Mouse (Mus musculus) cortical plate, adult 2 months (tissue): ENCODE data around the gene Nhlh2.

Source experiments
- CTCF ChIP-seq: fragments of 200-500 bp; IDR thresholded peaks from 2 replicates; pipeline ENCODE4 v1.5.1; 2011; ENCODE audit warnings: mild to moderate bottlenecking, control low read depth, low read length; ENCODE audit not compliant: insufficient read depth; ENCODE audit errors: extremely low read depth
- POLR2A ChIP-seq: fragments of 200-500 bp; IDR thresholded peaks from 2 replicates; pipeline ENCODE4 v1.6.1; 2011; ENCODE audit warnings: mild to moderate bottlenecking, low read length, control low read depth; ENCODE audit not compliant: insufficient read depth; ENCODE audit errors: extremely low read depth

DNA sequence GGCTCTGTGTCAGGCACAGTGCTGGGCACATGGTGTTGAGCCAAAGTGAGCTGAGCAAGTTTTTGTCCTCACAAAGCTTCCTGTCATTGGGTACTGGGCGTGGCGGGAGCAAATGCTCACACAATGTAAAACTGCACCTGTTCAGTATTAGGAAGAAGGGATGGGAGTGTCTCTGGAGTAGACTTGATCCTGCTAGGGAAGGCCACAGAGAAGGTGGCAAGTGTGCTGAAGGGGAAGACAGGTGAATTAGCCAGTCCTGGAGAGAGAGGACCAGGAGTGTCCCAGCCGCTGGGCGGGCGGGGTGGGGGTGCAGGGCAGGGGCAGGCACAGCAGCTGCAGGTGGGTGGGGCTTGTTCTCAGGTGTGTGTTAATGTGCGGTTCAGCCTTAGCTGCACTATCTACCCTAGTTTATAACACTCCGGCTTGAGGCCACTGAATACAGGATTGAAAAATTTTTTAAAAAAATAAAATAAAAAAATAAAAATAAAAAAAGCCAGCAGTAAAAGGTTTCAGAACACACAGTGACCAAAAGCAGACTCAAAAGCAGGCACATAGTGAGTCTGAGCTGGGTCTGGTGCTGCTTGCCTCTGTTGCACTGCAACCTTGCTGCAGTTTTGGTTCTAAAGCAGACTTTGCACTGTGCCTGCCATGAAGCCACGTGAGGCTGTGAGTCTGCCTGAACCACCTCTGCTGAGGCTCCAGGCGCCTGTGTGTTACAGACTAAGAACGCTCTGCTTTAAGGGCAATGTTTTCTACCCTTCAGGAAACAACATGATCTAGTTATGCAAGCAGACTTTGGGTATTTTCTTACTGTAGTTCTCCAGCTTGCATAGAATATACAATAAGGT, 53.6 kb downstream of the Nhlh2 start:
- no peak for TF ChIP-seq CTCF
- TF ChIP-seq POLR2A, result no peak
